In the genomic region with DNA sequence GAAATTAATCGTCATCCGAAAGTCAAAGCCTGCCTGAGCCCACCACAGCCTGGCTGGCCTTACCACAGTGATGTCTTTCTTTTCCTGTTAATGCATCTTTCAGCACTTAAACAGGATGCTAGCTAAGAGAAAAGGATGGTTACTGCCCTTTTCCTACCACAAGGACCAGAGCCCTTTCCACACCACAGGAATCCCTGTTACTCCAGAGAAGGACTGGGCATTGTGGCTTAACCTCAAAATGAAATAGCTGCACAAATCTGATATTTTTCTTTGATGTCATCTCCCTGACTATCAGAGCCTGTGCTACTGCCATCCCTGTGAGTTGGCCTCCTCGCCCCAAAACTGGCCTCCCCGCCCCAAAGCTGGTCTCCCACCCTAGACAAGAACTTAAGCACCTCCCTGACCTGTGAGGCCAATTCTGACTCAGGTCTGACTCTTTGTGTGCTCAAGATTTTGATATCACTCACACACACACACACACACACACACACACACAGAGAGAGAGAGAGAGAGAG, we compare ENCODE assay signal across 14 mouse cellular contexts.
"Had no signal": no experiment of that assay in that cellular context is flagged by ENCODE, and none has a peak within 500 bp of the region (broad histone marks: within the 10 kb centered on the region; RNA-seq: fewer than 3 reads in every experiment).

No protein-coding gene starts in this region.

- H3K9me3 ChIP-seq: limb, embryonic 12.5 days; liver, embryonic 13.5 days; lung, embryonic 15.5 days; neural tube, embryonic 12.5 days had no signal

- H3K27me3 ChIP-seq: liver, embryonic 13.5 days; lung, embryonic 15.5 days; neural tube, embryonic 12.5 days had no signal

- H3K4me2 ChIP-seq: limb, embryonic 12.5 days; liver, embryonic 13.5 days; lung, embryonic 15.5 days; neural tube, embryonic 12.5 days had no signal

- H3K4me3 ChIP-seq: layer of hippocampus, adult 2 months; limb, embryonic 12.5 days; liver, embryonic 13.5 days; lung, embryonic 15.5 days; neural tube, embryonic 12.5 days had no signal

- H3K4me1 ChIP-seq: liver, embryonic 13.5 days had no signal

- ATAC-seq: liver, postnatal 0 days had no signal

- H3K27ac ChIP-seq: layer of hippocampus, adult 2 months; limb, embryonic 12.5 days; liver, embryonic 13.5 days; lung, embryonic 15.5 days; macrophage; neural tube, embryonic 12.5 days had no signal

- DNase-seq: kidney, postnatal 10 days; kidney, postnatal 4 days; liver; liver, embryonic 13.5 days; liver, postnatal 0 days; lung, postnatal 14 days; midbrain, embryonic 14.5 days; thymus, adult 18-20 months; thymus, postnatal 25 days had no signal

- H3K36me3 ChIP-seq: limb, embryonic 12.5 days; liver, embryonic 13.5 days; lung, embryonic 15.5 days; neural tube, embryonic 12.5 days had no signal

- H3K9ac ChIP-seq: limb, embryonic 12.5 days; liver, embryonic 13.5 days; liver, postnatal 0 days; lung, embryonic 15.5 days; neural tube, embryonic 12.5 days had no signal
